Mouse (Mus musculus): Measurements from ENCODE around the gene Rgs8.
A peak's percentile ranks its signal among the peaks of the same experiment; 100 is the strongest.

The Rgs8 gene

DNA sequence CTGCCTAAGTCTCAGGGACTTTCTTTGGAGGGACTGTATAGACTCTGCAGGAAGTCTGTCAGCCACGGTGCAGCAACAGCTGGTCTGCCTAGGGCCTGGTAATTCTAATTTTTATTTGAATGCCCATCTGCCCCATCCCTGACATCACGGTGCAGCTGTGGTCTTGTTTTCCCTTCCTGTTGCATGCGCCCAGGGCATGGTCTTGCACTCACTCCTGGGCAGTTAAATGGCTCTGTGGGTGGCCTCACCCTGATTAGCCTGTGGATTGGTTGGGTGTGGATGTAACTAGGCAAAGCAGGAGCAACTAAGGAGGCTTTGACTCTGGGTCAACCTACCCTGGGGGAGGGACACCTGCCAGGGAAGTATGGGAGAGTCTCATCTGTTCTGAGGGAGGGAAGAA lies 52.2 kb downstream of the Rgs8 start:
- DNase-seq (ENCODE audit: low spot score), result no peak

GRCm38 (mm10) chr1:153708626-153709025 lies 55.8 kb downstream of the Rgs8 start:
- no peak for DNase-seq (ENCODE audit: low spot score)

DNA sequence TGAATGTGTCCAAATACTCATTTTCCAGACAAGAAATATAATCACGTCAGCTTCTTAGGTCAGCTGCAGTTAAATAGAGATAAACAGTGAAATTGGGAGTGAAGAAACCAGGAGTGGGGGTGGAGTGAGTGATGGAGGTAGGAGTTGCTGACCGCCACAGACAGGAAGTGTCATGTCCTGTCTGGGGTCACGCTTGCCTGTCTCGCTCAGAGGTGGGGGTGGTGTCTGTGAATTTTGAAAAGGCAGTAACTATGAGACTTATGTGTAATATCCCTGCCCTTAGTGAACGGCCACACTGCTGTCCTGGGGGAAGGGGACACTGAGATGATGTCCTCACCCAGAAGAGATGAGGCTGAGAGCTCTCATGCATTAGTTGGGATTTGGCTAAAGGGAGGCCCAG lies 56.6 kb downstream of the Rgs8 start:
- no peak for DNase-seq (ENCODE audit: low spot score)

GRCm38 (mm10) chr1:153711544-153712262 lies 58.9 kb downstream of the Rgs8 start:
- no peak for DNase-seq (ENCODE audit: low spot score)

GRCm38 (mm10) chr1:153712633-153713032 lies 59.8 kb downstream of the Rgs8 start:
- DNase-seq (ENCODE audit: low spot score), result no peak

- no peak for DNase-seq (ENCODE audit: low spot score)
Observed at GRCm38 (mm10) chr1:153717990-153718389, 65.2 kb downstream of the Rgs8 start.

GRCm38 (mm10) chr1:153720935-153721334 lies 68.1 kb downstream of the Rgs8 start:
- no peak for DNase-seq (ENCODE audit: low spot score)

GRCm38 (mm10) chr1:153721565-153722310 lies 68.9 kb downstream of the Rgs8 start:
- DNase-seq (ENCODE audit: low spot score), result no peak

- DNase-seq (ENCODE audit: low spot score), result peak; percentile 90
Observed at GRCm38 (mm10) chr1:153723426-153723825, 70.6 kb downstream of the Rgs8 start.

DNA sequence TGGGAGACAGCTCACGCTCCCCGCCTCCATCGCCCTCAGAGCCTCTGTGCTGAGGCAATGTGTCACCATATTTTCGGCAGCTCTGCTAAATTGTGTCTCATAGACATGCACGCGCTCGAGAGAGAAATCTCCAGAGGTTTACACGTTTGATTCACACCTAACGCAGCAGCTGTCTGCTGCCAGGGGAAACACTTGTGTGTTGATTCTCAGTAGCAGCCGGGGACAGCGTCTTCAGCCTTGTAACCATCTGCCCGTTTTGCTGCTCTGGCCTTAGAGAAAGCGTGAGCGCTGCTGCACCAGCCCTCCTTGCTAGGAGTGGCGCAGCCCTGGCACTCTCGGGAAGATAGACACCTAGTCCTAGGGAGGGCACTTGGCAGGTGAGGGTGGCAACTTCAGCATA lies 73.8 kb downstream of the Rgs8 start:
- DNase-seq (ENCODE audit: low spot score), result no peak

GRCm38 (mm10) chr1:153729806-153730205 lies 77.0 kb downstream of the Rgs8 start:
- no peak for DNase-seq (ENCODE audit: low spot score)

DNA sequence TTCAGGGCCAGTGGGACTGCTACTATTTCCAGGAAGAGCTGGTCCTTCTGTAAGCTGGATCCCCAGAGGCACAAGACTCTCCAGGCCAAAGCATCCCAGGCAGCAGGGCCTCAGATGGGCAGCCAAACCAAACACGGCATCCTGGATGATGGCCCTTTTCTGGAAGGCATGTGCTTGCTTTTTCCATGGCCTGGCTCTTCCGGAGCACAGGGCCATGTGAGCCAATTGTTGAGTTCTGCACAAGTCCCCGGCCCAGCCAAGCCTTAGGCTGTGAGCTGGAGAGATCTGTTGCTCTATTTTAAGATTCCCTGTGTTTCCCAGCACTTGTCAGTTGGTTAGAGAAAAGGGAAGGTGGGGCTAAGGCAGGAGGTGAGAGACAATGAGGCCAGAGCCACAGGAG lies 77.8 kb downstream of the Rgs8 start:
- DNase-seq (ENCODE audit: low spot score), result no peak

- no peak for DNase-seq (ENCODE audit: low spot score)
Observed at GRCm38 (mm10) chr1:153733181-153733580, 80.4 kb downstream of the Rgs8 start.

- DNase-seq (ENCODE audit: low spot score), result no peak
Observed at GRCm38 (mm10) chr1:153734866-153735265, 82.0 kb downstream of the Rgs8 start.

GRCm38 (mm10) chr1:153736096-153736495 lies 83.3 kb downstream of the Rgs8 start:
- DNase-seq (ENCODE audit: low spot score), result no peak

GRCm38 (mm10) chr1:153737101-153738085 lies 84.6 kb downstream of the Rgs8 start:
- no peak for DNase-seq (ENCODE audit: low spot score)

- DNase-seq (ENCODE audit: low spot score), result no peak
Observed at GRCm38 (mm10) chr1:153739437-153740015, 86.7 kb downstream of the Rgs8 start.

DNA sequence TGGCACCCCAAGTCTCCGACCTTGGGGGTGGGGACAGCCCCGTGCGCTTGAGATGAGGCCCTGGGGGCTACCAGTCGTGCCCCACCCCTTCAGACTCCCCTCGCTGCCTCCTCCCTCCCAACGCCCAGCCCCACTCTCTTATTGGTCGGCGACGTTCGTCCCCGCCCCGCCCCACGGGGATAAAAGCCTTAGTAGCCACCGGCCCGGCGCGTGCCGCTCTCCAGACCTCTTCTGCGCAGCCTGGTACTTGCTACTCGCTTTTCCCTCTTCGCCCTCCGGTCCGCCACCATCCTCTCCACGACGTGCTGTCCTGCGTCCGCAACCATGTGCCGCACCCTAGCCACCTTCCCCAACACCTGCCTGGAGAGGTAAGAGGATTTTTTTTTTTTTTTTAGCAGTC lies 87.3 kb downstream of the Rgs8 start, which contains the start of gene Rgs16:
Gene Rgs16 (plus strand): TSS at position 205 of the 400 bp plus-strand sequence.
- peak; percentile 56 for DNase-seq (ENCODE audit: low spot score)

- DNase-seq (ENCODE audit: low spot score), result no peak
Observed at GRCm38 (mm10) chr1:153740775-153741400, 88.1 kb downstream of the Rgs8 start.

GRCm38 (mm10) chr1:153741551-153742316 lies 88.9 kb downstream of the Rgs8 start:
- DNase-seq (ENCODE audit: low spot score), result no peak

All from T-cell, adult 2 months (primary cell).